Mouse (Mus musculus): ENCODE data around the gene Hhip. TPM values are rescaled to one million over a fixed set of nuclear protein-coding genes. Genes with fewer than 3 reads are reported as not detected.
"Not testable (repeated sequence)": the region's sequence is repeated elsewhere in the genome, so short reads cannot be mapped to it uniquely, and the experiment has no call there.

Hhip gene
- total RNA-seq, 2 experiments from 2014 or later, result 1.0 to 1.9 TPM

DNA sequence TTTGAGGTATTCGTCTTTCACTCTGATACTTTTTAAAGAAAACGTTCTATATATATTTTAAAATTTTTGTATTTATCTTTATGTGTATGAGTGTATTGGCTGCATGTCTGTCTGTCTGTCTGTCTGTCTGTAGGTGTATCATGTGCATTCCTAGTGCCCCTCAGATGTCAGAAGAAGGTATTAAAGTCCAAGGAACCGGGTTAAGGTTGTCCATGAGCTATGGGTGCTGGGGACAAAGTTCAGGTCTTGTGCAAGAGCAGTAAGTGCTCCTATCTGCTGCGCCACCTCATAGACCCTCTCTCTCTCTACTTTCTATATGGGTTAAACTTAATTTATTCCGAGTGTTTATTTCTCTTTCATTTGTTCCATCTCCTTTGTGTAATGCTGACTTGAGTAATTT, 55.5 kb downstream of the Hhip start:
- intact Hi-C loops (cut with DNase I; ENCODE audit: low total_unique reads), result no loop called here
- DNase-seq, result no peak

DNA sequence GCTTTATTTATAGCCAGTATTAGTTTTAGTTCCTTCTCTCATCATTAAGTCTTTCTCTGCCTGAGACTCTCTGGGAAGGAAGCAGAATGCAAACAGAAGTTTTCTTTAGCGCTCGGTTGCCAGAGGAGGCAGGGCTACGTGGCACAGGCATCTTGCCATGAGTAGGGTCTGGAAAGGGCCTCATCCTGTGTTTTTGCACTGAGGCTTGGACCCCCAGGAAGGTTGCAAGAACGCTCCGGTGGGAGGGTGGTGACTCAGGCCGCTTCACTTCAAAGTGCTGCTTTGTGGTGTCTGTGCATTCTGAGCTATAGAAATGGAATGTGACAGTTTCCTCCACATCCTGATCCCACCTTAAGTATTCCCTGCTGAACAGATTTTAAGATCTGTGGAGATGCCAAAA, 62.7 kb downstream of the Hhip start:
- intact Hi-C loops (cut with DNase I; ENCODE audit: low total_unique reads), result no loop called here
- no peak for DNase-seq

DNA sequence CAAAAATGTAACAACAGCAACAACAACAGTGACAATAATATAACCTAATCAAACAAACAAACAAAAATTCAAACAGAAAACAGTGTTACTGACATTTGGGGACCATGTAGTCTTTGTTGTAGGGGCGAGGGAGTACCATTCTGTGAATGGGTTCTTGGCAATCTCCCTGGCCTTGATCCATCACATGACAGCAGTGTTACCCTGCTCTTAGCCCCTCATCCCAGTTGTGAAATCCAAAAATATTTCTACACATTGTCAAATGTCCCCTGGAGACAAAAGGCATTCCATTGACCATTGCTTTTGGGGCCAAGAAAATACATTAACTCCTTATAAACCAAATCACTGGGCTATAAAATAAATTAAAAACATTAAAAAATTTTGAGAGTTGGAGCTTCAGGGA, 64.3 kb downstream of the Hhip start:
- intact Hi-C loops (cut with DNase I; ENCODE audit: low total_unique reads), result no loop called here

DNA sequence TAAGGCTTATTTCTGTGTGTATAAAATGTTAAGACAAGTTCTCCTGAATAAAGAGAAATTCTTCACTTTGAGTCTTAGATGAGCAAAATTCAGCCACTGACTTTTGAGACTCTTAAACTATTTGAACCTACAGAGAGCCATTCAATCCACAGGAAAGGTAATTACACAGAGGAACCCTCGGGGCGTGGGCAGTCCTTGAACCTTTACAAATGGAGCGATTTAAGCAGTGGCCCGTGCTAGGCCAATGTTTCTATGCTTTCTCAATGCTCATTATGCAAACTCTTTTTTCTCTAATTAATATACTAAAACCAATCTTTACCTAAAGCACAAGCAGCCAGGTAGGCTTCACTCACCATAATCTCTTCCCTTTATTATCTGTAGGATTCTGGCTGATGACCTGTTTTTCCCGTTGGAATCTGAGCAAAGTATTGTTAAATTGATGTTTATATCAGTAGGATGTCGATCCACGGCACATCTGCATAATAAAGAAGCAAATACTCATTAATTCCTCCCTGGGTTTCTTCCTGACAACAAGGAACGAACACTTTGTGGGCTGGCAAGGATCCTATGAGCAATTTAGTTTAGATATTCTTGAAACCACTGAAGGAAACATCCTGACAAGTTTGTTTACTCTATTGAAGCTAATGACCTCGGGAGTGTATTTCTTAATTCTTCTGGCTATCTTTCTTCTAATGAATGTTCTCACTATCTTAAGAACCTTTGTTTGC, 65.5 kb downstream of the Hhip start:
- intact Hi-C loops (cut with DNase I; ENCODE audit: low total_unique reads), result no loop called here
- DNase-seq, result no peak

More for the DNA sequence above, 64.3 kb downstream of the Hhip start:
- DNase-seq, result no peak

DNA sequence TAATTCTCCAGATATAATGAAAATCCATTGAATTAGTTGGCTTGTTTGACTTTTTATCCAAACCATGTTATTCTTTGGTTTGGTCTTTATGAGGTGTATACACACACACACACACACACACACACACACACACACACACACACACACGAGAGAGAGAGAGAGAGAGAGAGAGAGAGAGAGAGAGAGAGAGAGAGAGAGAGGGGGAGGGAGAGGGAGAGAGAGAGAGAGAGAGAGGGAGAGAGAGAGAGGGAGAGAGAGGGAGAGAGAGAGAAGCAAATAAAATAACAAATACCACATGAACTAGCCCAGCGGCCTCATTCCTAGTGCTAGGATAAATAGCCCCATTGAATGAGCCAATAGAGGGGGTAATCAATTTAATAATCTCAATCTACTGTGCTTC, 66.4 kb downstream of the Hhip start:
- intact Hi-C loops (cut with DNase I; ENCODE audit: low total_unique reads); DNase-seq: not testable (repeated sequence)

DNA sequence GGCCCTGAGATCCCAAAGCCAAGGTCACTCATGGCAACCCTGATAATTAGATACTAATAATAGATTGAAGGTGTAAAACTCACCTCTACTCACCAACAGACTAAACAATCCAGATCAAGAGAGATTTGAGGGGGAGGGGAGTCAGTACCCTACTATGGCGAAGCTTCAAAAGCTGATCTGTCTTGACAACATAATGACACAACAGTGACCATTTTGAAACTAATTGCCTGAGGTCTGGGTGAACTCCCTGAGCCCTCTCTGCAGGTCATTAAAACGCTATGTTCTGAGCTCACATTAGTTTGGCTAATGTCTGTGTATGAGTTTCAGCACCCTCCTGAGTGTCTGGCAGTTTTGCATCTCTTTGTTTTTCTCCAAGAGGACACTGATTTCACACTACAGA, 72.9 kb downstream of the Hhip start:
- no peak for DNase-seq
- intact Hi-C loops (cut with DNase I; ENCODE audit: low total_unique reads), result no loop called here

DNA sequence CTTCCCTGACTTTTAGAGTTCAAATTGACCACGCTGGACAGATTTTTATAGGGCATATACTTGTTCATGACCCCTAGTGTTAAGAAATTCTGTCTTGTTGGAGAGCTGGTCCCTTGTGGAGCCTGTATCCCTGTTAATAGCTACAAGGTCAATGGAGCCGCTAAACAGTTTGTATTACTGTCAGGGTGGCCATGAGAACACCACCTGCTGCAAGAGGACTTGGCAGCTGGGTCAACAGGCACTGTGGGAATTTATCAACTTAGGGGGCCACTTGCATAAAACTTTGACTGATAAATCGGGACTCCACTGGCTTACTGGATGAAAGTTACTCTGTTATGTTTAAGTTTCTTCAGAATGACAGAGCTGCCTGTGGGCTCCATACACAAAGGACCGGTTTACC, 75.7 kb downstream of the Hhip start:
- intact Hi-C loops (cut with DNase I; ENCODE audit: low total_unique reads), result no loop called here
- DNase-seq, result no peak

DNA sequence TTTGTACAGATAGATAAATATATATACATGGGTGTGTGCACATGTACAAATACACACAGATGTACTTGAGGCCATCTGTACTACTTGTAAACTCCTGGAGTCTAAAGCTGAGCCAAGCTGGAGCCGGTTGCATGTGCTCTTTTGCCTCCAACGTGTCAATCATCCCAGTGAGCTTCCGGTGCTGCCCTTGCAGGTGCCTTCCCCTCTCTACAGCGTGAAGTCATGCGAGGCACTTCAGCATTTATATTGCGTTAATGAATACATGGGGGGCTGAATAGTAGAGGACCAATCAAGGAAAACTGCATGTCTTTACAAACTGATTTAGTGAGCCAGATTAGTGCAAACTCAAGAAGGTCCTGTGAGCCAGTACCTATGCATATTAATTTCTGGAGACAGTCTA, 91.6 kb downstream of the Hhip start:
- intact Hi-C loops (cut with DNase I; ENCODE audit: low total_unique reads), result no loop called here
- DNase-seq, result no peak

DNA sequence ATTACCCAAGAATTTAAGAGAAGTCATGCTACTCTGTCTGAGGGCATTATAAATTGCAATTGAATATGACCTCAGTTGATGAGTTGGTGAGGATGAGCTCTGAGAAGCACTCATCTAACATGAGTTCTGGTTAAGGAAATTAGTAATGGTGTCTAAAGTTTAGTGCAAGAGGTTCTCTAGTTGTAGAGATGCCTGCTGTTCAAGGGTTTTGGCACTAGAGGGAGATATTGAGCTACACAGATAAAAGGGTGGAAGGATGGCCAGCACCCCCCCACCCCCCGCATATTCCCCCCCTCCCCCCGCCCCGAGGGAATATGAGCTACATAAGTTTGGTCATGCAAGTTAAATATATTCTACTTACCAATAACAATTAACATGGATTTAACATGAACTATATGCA, 104.9 kb downstream of the Hhip start:
- no peak for DNase-seq
- intact Hi-C loops (cut with DNase I; ENCODE audit: low total_unique reads), result no loop called here

DNA sequence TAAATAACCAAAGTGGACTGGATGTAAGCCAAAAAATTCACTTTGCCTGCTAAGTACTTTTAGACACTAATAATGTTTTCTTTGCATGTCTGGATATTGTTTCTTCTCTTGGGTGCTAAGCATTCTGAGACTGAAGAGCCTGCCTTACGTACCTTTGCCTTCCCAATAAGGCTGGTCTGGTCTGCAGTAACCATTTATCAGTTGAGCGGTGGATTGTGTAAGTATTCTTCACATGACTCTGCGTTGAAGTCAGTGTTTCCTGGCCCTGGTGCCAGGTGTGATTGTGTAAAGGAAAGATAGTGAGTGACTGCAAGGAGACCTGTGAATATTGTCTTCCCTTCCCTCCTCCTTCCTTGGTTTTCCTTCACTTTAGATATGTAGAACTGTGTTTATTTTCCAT, 107.4 kb downstream of the Hhip start:
- intact Hi-C loops (cut with DNase I; ENCODE audit: low total_unique reads), result no loop called here
- DNase-seq, result no peak

DNA sequence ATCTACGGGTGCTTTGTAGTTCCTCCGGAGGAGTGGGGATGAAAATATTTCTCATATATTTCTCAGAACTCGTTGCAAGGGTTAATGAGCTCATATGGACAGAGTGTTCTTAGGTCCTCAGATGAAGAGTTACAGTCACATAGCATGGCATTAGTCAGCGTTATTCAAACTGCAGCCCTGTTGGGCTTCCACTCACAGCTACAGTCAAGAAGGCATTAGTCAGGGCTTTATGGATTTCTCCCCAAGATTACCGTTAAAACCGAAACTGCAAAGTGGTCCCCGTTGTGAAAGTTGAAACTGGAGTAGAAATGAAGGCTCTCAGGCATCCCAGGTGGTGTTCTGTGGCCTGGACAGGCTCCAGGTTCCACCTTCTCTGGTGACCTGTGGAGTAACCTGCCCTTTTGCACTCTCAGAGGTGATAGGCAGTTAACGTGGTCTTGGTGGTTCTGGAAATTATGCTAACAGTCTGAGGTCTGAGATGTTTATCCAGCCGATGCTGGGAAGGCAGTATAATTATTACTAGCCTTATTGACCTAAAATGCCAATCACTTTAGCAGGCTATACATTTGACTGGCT, 112.2 kb downstream of the Hhip start:
- intact Hi-C loops (cut with DNase I; ENCODE audit: low total_unique reads), result no loop called here
- DNase-seq, result no peak

DNA sequence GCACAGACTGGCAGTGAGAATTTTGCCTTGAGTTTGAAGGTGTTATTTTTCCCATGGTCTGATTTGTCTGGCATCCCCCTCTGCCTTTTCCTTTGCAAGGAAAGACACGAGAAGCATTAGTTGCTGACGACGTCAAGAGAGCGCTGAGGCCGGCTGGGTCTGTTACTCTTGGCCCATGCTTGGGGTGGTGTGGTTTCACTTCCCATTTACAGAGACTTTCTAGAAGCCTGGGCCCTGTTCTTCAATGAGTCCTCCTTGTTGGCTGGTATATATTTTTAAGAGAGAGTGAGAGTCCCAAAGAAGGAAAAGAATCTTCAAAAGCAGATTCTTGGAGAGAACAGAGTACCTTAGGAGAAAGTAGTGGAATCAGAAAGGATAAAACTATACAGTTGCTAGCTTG, 116.7 kb downstream of the Hhip start:
- intact Hi-C loops (cut with DNase I; ENCODE audit: low total_unique reads), result no loop called here
- DNase-seq, result no peak

DNA sequence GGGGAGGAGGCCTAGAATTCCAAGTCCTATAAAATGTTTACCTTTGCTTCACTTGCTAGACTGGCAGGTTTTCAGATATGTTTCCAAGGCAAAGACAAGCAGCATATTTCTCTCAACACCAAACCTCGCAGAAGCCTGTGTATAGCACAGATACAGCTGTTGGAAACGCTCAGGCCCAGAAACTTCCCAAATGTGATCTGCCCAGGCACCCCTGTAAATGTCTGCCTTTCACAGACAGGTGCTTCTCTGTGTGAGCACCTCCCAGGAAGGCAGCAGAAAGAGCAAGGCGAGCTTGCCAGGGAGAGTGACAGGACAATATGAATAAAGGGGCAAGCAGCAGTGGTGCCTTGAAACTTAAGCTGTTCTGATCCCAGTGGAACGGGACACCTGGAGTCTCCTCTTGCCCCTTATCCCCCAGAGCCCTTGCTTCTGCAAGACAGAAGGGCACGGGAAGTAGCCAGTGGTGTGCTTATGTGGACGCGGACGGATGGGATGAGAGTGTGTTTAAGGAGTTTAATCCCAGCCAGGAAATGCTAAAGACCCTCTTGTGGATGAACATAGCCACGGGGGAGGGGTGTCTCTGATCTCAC, 120.9 kb downstream of the Hhip start:
- DNase-seq, result no peak
- intact Hi-C loops (cut with DNase I; ENCODE audit: low total_unique reads), result no loop called here

DNA sequence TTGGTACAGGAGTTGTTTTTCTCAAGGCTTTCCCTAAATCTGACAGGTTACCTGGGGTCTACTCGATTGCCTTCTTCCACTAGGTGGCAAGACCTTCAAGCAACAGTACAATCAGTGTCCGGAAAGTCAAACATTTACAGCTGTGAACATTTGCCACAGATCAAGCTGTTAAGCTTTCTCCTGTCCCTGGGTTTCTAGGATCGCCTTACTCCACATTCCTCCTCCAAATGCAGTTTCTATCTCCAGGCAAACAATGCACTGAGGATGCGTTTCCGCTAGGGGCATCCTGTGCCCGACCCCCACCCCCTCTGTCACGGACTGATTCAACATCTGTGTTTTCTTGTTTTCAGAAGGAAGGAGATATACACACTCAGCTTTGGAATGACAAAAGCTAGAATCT, 122.0 kb downstream of the Hhip start:
- DNase-seq, result no peak
- intact Hi-C loops (cut with DNase I; ENCODE audit: low total_unique reads), result no loop called here

DNA sequence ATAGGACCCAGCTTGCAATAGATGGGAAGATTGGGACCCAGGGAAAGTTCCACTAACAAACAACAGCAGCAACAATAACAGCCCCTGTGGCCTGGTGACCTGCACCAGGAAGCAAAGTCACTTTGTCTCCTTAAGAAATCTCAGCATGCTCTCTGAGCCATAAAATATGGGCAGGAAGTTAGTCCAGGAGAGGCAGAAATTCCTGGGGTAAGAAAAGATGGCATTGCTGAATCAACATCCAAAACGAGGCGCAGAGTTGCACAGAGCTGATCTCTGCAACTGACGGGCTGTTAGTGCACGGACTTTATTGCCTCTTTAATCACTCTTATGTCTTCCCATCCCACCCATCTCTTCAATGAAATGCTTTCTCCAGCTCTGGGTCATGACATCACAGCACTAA, 128.6 kb downstream of the Hhip start:
- intact Hi-C loops (cut with DNase I; ENCODE audit: low total_unique reads), result no loop called here
- no peak for DNase-seq

DNA sequence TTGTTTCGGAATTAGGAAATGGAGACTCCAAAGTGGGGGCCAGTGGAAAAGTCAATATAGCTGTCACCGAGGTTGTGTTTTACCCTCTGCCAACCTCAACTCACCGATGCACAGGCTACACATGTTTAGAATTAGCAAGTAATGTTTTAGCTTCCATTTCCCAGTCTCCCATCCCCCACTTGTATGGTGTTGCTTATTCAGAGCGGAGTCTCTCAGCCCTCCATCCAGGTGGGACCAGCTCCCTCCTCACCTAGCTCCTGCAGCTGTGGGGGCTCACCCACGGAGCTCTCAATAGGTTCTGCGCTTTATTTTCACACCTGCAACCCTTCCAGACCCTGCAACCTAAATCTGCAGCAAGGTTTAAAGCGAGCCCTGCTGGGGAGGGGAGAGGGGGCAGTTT, 140.6 kb downstream of the Hhip start:
- no peak for DNase-seq
- intact Hi-C loops (cut with DNase I; ENCODE audit: low total_unique reads), result no loop called here
